Mouse (Mus musculus) heart, embryonic 14.5 days (tissue): Measurements from ENCODE around the gene Abt1. TPM values are rescaled to one million over a fixed set of nuclear protein-coding genes. Genes with fewer than 3 reads are reported as not detected.
A peak's percentile ranks its signal among the peaks of the same experiment; 100 is the strongest.

Experiments
- ATAC-seq: fragments of 200-750 bp; cut with Nextera tagmentation; 2 replicates; pipeline ENCODE4 v1.8.0; 2017; ENCODE audit warnings: low read depth, moderate TSS enrichment; ENCODE audit not compliant: insufficient number of reproducible peaks, insufficient read depth, low FRiP score
- H3K27ac ChIP-seq, 2 experiments: fragments of 200-500 bp in 1 of 2; fragments of 300-500 bp in 1 of 2; sonication (generic) in 1 of 2; replicated peaks in 1 of 2; 2 replicates each; pipeline ENCODE4 v1.5.1; 2012 to 2014; ENCODE audit warnings: low read depth in 2 of 2, low read length in 2 of 2, control low read depth in 1 of 2, mild to moderate bottlenecking in 1 of 2, mixed read lengths in 1 of 2; ENCODE audit not compliant: control insufficient read depth in 1 of 2, insufficient read depth in 1 of 2
- H3K27me3 ChIP-seq: fragments of 300-500 bp; sonication (generic); 2 replicates; pipeline ENCODE4 v1.6.1; 2014; ENCODE audit warnings: mild to moderate bottlenecking, low read length, control low read depth; ENCODE audit not compliant: control insufficient read depth, insufficient read depth
- H3K36me3 ChIP-seq: fragments of 300-500 bp; sonication (generic); 2 replicates; pipeline ENCODE4 v1.6.1; 2014; ENCODE audit warnings: mild to moderate bottlenecking, control low read depth, low read length, mixed read lengths; ENCODE audit not compliant: control insufficient read depth, insufficient read depth
- H3K4me1 ChIP-seq, 2 experiments: fragments of 200-500 bp in 1 of 2; fragments of 300-500 bp in 1 of 2; sonication (generic) in 1 of 2; 2 replicates each; pipeline ENCODE4 v1.6.1; 2012 to 2014; ENCODE audit warnings: low read length in 2 of 2, control low read depth in 1 of 2, mixed read lengths in 1 of 2; ENCODE audit not compliant: control insufficient read depth in 2 of 2, insufficient read depth in 2 of 2
- H3K4me2 ChIP-seq: fragments of 300-500 bp; sonication (generic); 2 replicates; pipeline ENCODE4 v1.6.1; 2014; ENCODE audit warnings: mild to moderate bottlenecking, low read length
- H3K4me3 ChIP-seq, 2 experiments: fragments of 200-500 bp in 1 of 2; fragments of 300-500 bp in 1 of 2; sonication (generic) in 1 of 2; 2 replicates each; pipeline ENCODE4 v1.5.1; 2012 to 2014; ENCODE audit warnings: low read length in 2 of 2, mild to moderate bottlenecking in 2 of 2, control low read depth in 1 of 2, low read depth in 1 of 2, moderate library complexity in 1 of 2; ENCODE audit not compliant: control insufficient read depth in 1 of 2, insufficient read depth in 1 of 2
- H3K9ac ChIP-seq: fragments of 300-500 bp; sonication (generic); 2 replicates; pipeline ENCODE4 v1.6.1; 2014; ENCODE audit warnings: mild to moderate bottlenecking, low read length
- H3K9me3 ChIP-seq: fragments of 300-500 bp; sonication (generic); 2 replicates; pipeline ENCODE4 v1.6.1; 2016; ENCODE audit warnings: low read length, control low read depth; ENCODE audit not compliant: control insufficient read depth
- WGBS: fragments of 180-500 bp; shearing (Covaris S2); extraction: QIAGEN DNeasy Blood & Tissue Kit; methylation state at CpG from one replicate; pipeline ENCODE4 v1.1.7; 2014; 5-methylcytosine and 5-hydroxymethylcytosine counted together
- polyA plus RNA-seq: library from polyadenylated mRNA; unstranded; fragments of >200 nt; fragmentation: Nextera tagmentation; extraction: Ambion mirVana; gene quantifications from 2 replicates; pipeline ENCODE4 v1.2.1, GENCODE M21; 2014

Gene Abt1
- polyA plus RNA-seq, 1 experiment from 2014 or later: 9.1 TPM

GRCm38 (mm10) chr13:23426922-23427321 lies 3.3 kb upstream of the Abt1 start:
- H3K4me3 ChIP-seq: no peak overlapping the region
- H3K9ac ChIP-seq: no peak overlapping the region
- no peak overlapping the region for H3K4me2 ChIP-seq
- no peak for ATAC-seq
- peaks cover 11% of the 10 kb centered on the region for H3K36me3 ChIP-seq
- whole genome bisulfite sequencing: 21% methylated on average over 14 of the region's 14 CpGs
- no peaks in the 10 kb centered on the region for H3K27me3 ChIP-seq
- no peak overlapping the region for H3K27ac ChIP-seq
- no peaks in the 10 kb centered on the region for H3K9me3 ChIP-seq
- peaks cover 0 to 17% of the 10 kb centered on the region in 2 experiments; a peak in 1 of 4 replicates for H3K4me1 ChIP-seq

DNA sequence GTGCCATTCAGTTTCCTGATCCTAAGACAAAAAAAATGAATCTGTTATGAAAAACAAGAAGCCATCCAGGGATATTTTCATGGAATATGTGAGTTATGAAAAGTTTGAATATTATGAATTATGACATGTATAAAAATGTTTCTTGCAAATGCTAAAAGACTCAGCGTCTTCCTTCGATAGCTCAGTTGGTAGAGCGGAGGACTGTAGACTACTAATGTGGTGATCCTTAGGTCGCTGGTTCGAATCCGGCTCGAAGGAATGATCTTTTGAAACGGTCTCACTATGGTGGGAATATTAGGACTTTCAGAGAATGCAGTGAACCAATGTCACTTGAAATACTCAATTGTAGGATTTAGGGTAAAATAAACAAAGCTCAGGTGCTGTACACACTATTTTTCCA lies 2.7 kb upstream of the Abt1 start:
- H3K36me3 ChIP-seq: peaks cover 16% of the 10 kb centered on the region
- no peaks in the 10 kb centered on the region for H3K9me3 ChIP-seq
- H3K27ac ChIP-seq: no peak overlapping the region
- no peak overlapping the region for H3K4me3 ChIP-seq
- H3K9ac ChIP-seq: no peak overlapping the region
- no peaks in the 10 kb centered on the region for H3K27me3 ChIP-seq
- peaks cover 0 to 17% of the 10 kb centered on the region in 2 experiments; a peak in 1 of 4 replicates for H3K4me1 ChIP-seq
- WGBS: 21% methylated on average over 8 of the region's 8 CpGs
- no peak overlapping the region for H3K4me2 ChIP-seq
- no peak for ATAC-seq

DNA sequence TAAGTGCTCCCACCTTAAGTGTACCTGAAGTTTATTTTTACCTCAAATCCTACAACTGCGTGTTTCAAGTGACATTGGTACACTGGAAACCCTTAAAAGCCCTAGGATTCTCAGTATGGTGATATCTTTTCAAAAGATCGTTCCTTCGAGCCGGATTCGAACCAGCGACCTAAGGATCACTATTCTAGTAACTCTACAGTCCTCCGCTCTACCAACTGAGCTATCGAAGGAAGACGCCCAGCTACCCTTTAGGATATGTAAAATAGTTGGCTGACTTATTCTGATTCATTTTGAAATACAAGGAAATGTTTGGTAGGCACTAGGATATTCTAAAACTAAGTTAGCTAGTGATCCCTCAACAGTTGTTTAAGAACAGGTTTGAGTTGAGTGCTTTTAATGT lies 1.8 kb upstream of the Abt1 start:
- Histone ChIP-seq H3K9ac (no peak overlapping the region), H3K4me2 (peak overlapping the region; percentile 83), H3K4me1 (peaks cover 0 to 17% of the 10 kb centered on the region in 2 experiments; a peak in 1 of 4 replicates), H3K4me3 (no peak overlapping the region), H3K36me3 (peaks cover 25% of the 10 kb centered on the region), H3K27ac (no peak overlapping the region), H3K27me3 (no peaks in the 10 kb centered on the region), H3K9me3 (no peaks in the 10 kb centered on the region)
- 5% methylated on average over 9 of the region's 9 CpGs for WGBS
- ATAC-seq: no peak

GRCm38 (mm10) chr13:23424494-23425325 lies 1.0 kb upstream of the Abt1 start:
- no peaks in the 10 kb centered on the region for H3K27me3 ChIP-seq
- H3K36me3 ChIP-seq: peaks cover 32% of the 10 kb centered on the region
- peaks cover 0 to 17% of the 10 kb centered on the region in 2 experiments; a peak in 1 of 4 replicates for H3K4me1 ChIP-seq
- H3K4me3 ChIP-seq: peak overlapping the region; percentile 31 to 94
- H3K27ac ChIP-seq: peak overlapping the region; percentile 14 to 50; a peak in 1 of 4 replicates
- H3K4me2 ChIP-seq: peak overlapping the region; percentile 83
- WGBS: 2% methylated on average over 25 of the region's 25 CpGs
- peak; percentile 72 for ATAC-seq
- peak overlapping the region; percentile 94 for H3K9ac ChIP-seq
- H3K9me3 ChIP-seq: no peaks in the 10 kb centered on the region

DNA sequence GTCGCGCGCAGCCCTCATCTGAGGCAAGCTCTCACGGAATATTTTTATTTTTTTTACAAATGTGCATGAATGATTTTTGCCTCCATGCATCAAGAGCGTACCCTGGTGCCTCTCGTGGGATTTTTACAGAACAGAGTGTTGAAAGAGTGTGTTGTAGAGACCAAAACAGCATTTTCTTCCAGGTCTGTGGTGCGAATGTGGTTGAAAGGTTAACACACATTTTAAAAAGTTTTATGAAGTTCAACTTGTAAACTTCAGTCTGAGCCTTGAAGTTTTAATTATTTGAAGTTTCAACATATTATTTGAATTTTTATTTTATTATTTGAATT lies 350 bp upstream of the Abt1 start:
- Histone ChIP-seq H3K4me1 (peaks cover 0 to 17% of the 10 kb centered on the region in 2 experiments; a peak in 1 of 4 replicates), H3K4me3 (peak overlapping the region; percentile 52 to 94), H3K27ac (peak overlapping the region; percentile 78 to 83), H3K27me3 (no peaks in the 10 kb centered on the region), H3K4me2 (peak overlapping the region; percentile 83), H3K9me3 (no peaks in the 10 kb centered on the region), H3K36me3 (peaks cover 37% of the 10 kb centered on the region), H3K9ac (peak overlapping the region; percentile 94)
- ATAC-seq: peak; percentile 34; the same call in 1 of the 2 replicates
- under 1% methylated on average over 7 of the region's 7 CpGs for WGBS

DNA sequence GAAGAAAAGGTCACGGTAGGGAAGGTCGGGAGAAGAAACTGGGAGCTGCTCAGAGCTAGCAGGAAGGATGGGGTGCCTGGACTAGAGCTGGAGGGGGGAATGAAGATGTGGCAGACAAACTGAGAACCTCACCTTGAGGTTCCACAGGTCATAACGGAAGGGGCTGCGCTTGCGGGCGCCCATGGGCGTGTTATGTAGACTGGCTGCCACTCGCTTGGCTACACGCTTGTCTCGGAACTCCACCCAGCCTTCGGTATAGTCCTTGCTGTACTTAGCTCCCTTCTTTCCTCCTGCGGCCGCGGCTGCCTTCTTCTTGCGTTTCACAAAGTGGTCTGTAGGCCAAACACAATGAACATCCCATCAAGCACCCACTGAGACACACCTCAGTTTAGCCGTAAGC lies 1.3 kb downstream of the Abt1 start:
- H3K4me1 ChIP-seq: peaks cover 0 to 13% of the 10 kb centered on the region in 2 experiments; a peak in 1 of 4 replicates
- H3K9me3 ChIP-seq: no peaks in the 10 kb centered on the region
- H3K4me3 ChIP-seq: no peak overlapping the region
- 93% methylated on average over 15 of the region's 16 CpGs for WGBS
- no peak overlapping the region for H3K9ac ChIP-seq
- H3K27me3 ChIP-seq: no peaks in the 10 kb centered on the region
- no peak overlapping the region; the same call in 1 of the 2 replicates for H3K4me2 ChIP-seq
- no peak overlapping the region for H3K27ac ChIP-seq
- peaks cover 43% of the 10 kb centered on the region for H3K36me3 ChIP-seq
- no peak for ATAC-seq

GRCm38 (mm10) chr13:23412630-23413521 lies 10.8 kb downstream of the Abt1 start:
- no peak for ATAC-seq
- peak overlapping the region; percentile 54; the same call in 1 of the 2 replicates for H3K9ac ChIP-seq
- no peak overlapping the region for H3K27ac ChIP-seq
- H3K36me3 ChIP-seq: 0 out of 2 replicates have a peak, but pooled peaks cover 3% of the 10 kb centered on the region
- no peaks in the 10 kb centered on the region for H3K9me3 ChIP-seq
- H3K4me1 ChIP-seq: peaks cover 2 to 6% of the 10 kb centered on the region in 2 experiments; a peak in 3 of 4 replicates
- no peaks in the 10 kb centered on the region for H3K27me3 ChIP-seq
- peak overlapping the region; percentile 79 for H3K4me2 ChIP-seq
- WGBS: 4% methylated on average over 28 of the region's 28 CpGs
- peak overlapping the region; percentile 37 to 43 for H3K4me3 ChIP-seq
